Mouse (Mus musculus) liver, adult 2 months (tissue): ENCODE results near the gene 6030408B16Rik.

Source experiments
- CTCF ChIP-seq: fragments of 200-500 bp; IDR thresholded peaks from 2 replicates; pipeline ENCODE4 v1.5.1; 2011; ENCODE audit warnings: low read depth, low read length, control low read depth
- POLR2A ChIP-seq: fragments of 200-500 bp; IDR thresholded peaks from 2 replicates; pipeline ENCODE4 v1.6.1; 2011; ENCODE audit warnings: low read length, control low read depth; ENCODE audit not compliant: insufficient read depth; ENCODE audit errors: extremely low read depth

DNA sequence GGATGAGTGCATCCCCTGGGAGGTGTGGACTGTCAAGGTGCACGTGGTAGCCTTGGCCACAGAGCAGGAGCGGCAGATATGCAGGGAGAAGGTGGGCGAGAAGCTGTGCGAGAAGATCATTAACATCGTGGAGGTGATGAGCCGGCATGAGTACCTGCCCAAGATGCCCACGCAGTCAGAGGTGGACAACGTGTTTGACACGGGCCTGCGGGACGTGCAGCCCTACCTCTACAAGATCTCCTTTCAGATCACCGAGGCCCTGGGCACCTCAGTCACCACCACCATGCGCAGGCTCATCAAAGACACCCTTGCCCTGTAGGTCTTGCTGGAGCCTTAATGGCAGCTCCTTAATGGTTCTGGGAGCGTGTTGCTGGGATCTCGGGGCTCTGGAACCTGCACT is 2.7 kb upstream of the 6030408B16Rik start:
- TF ChIP-seq POLR2A: no peak
- TF ChIP-seq CTCF: no peak
